Mouse (Mus musculus) E14TG2a.4 (cell line): Measurements from ENCODE around the gene C1qbp.

Experiments
- CTCF ChIP-seq: conservative IDR thresholded peaks from 2 replicates; pipeline ENCODE4 v1.5.1; 2014; ENCODE audit warnings: low read length
- NANOG ChIP-seq: IDR thresholded peaks from 2 replicates; pipeline ENCODE4 v1.6.1; 2014; ENCODE audit warnings: borderline replicate concordance, low read length, mixed read lengths
- POU5F1 ChIP-seq: IDR thresholded peaks from 2 replicates; pipeline ENCODE4 v1.6.1; 2014; ENCODE audit warnings: low read length, borderline replicate concordance

- TF ChIP-seq NANOG (no peak), CTCF (no peak), POU5F1 (no peak)
Measured at GRCm38 (mm10) chr11:70944935-70945817, 37.6 kb downstream of the C1qbp start.
